Mouse (Mus musculus) layer of hippocampus, postnatal 14 days (tissue): ENCODE results near the gene Gpr146. TPM values are rescaled to one million over a fixed set of nuclear protein-coding genes. Genes with fewer than 3 reads are reported as not detected.
"Not testable (repeated sequence)": the region's sequence is repeated elsewhere in the genome, so short reads cannot be mapped to it uniquely, and the experiment has no call there.

ENCODE experiments used
- DNase-seq, 2 experiments: peaks; one replicate each; pipeline ENCODE4 v3.0.0; 2021 to 2022; ENCODE audit warnings: low spot score in 2 of 2, mixed read lengths in 1 of 2
- total RNA-seq, 2 experiments: library from RNA; stranded (reverse); gene quantifications; 2 replicates each; pipeline ENCODE4 v1.2.3; 2021

The Gpr146 gene
- total RNA-seq, 2 experiments from 2014 or later = 10.1 to 11.8 TPM

GRCm38 (mm10) chr5:139380385-139381248 is 3.1 kb downstream of the Gpr146 start:
- peak; percentile 79 to 90 for DNase-seq

- no peak for DNase-seq
These were observed 4.4 kb downstream of the Gpr146 start for GRCm38 (mm10) chr5:139381586-139382513.

- peak in 1 of 2 experiments; percentile 46 for DNase-seq
These were observed 5.3 kb downstream of the Gpr146 start for GRCm38 (mm10) chr5:139382760-139383159.

GRCm38 (mm10) chr5:139383234-139383633 is 5.7 kb downstream of the Gpr146 start:
- no peak for DNase-seq

- DNase-seq = no peak
These were observed 7.0 kb downstream of the Gpr146 start for GRCm38 (mm10) chr5:139384531-139384930.

- no peak for DNase-seq
These were observed 8.6 kb downstream of the Gpr146 start for GRCm38 (mm10) chr5:139386047-139386446.

- no peak for DNase-seq
These were observed 10.1 kb downstream of the Gpr146 start for GRCm38 (mm10) chr5:139387329-139388194.

GRCm38 (mm10) chr5:139388195-139388570 is 10.7 kb downstream of the Gpr146 start:
- DNase-seq = no peak

GRCm38 (mm10) chr5:139388694-139389675 is 11.5 kb downstream of the Gpr146 start:
- peak; percentile 68 to 73 for DNase-seq

GRCm38 (mm10) chr5:139389676-139390061 is 12.2 kb downstream of the Gpr146 start:
- peak; percentile 54 to 62 for DNase-seq

GRCm38 (mm10) chr5:139390324-139391119 is 13.0 kb downstream of the Gpr146 start:
- not testable (repeated sequence) for DNase-seq

- DNase-seq = no peak
These were observed 14.0 kb downstream of the Gpr146 start for GRCm38 (mm10) chr5:139391309-139391990.

- DNase-seq = no peak
These were observed 15.0 kb downstream of the Gpr146 start for GRCm38 (mm10) chr5:139392219-139393196.

GRCm38 (mm10) chr5:139393197-139393588 is 15.7 kb downstream of the Gpr146 start:
- DNase-seq = no peak

GRCm38 (mm10) chr5:139394399-139394798 is 16.9 kb downstream of the Gpr146 start:
- DNase-seq = no peak

GRCm38 (mm10) chr5:139395528-139395927 is 18.0 kb downstream of the Gpr146 start:
- no peak for DNase-seq

GRCm38 (mm10) chr5:139397359-139397916 is 19.9 kb downstream of the Gpr146 start:
- no peak for DNase-seq
